13 mouse cellular contexts compared by ENCODE assay signal in the genomic region with DNA sequence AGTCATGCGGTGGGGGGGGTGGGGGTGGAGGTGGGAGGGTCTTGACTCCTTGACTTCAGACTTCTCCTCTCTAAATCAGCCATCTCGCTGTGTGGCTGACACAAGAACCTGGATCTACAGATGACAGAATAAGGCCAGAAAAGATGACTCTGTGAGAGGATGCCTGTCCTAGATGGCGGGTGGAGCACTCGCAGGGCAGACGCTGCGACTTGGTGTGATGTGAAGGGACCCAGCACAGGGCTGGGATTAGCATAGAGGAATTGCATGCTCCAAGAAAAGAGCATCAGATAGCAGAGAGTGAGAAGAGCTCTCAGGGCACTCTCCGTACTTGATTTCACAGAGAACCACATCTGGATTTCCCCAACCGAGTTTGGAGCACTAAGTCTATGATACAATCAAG.
"Had no signal": no experiment of that assay in that cellular context is flagged by ENCODE, and none has a peak within 500 bp of the region (broad histone marks: within the 10 kb centered on the region; RNA-seq: fewer than 3 reads in every experiment).

No protein-coding gene starts in this region.

- ATAC-seq: liver, postnatal 0 days; midbrain, embryonic 13.5 days had no signal

- H3K4me3 ChIP-seq: limb, embryonic 12.5 days; liver, embryonic 13.5 days; midbrain, embryonic 13.5 days had no signal

- DNase-seq: kidney, adult 11 months; kidney, adult 9 months; kidney, postnatal 14 days; layer of hippocampus, adult 9-11 months; layer of hippocampus, postnatal 36 days; liver; liver, embryonic 13.5 days; liver, postnatal 0 days; right cerebral cortex, postnatal 14 days; thymus, adult 2 months; thymus, postnatal 25 days had no signal

- H3K9me3 ChIP-seq: limb, embryonic 12.5 days; liver, embryonic 13.5 days; midbrain, embryonic 13.5 days had no signal

- H3K9ac ChIP-seq: limb, embryonic 12.5 days; liver, embryonic 13.5 days; liver, postnatal 0 days; midbrain, embryonic 13.5 days had no signal

- H3K4me2 ChIP-seq: limb, embryonic 12.5 days; liver, embryonic 13.5 days; midbrain, embryonic 13.5 days had no signal

- H3K27ac ChIP-seq: liver, embryonic 13.5 days; midbrain, embryonic 13.5 days had no signal

- H3K27me3 ChIP-seq: limb, embryonic 12.5 days; liver, embryonic 13.5 days had no signal

- H3K4me1 ChIP-seq: liver, embryonic 13.5 days had no signal
